Mouse (Mus musculus) layer of hippocampus, postnatal 10 days (tissue): ENCODE data around the gene Gm7029. TPM values are rescaled to one million over a fixed set of nuclear protein-coding genes. Genes with fewer than 3 reads are reported as not detected.
"Not testable (repeated sequence)": the region's sequence is repeated elsewhere in the genome, so short reads cannot be mapped to it uniquely, and the experiment has no call there.

Source experiments
- DNase-seq, 2 experiments: peaks; one replicate each; pipeline ENCODE4 v3.0.0; 2021; ENCODE audit warnings: low spot score in 2 of 2
- long read RNA-seq: library from polyadenylated mRNA; stranded (forward); transcript quantifications from one replicate; pipeline ENCODE4 v2.0.0, GENCODE M21; 2023
- total RNA-seq, 2 experiments: library from RNA; stranded (reverse); gene quantifications; 2 replicates each; pipeline ENCODE4 v1.2.3; 2021

The Gm7029 gene
- total RNA-seq = not detected
- long read RNA-seq = 0 reads

DNA sequence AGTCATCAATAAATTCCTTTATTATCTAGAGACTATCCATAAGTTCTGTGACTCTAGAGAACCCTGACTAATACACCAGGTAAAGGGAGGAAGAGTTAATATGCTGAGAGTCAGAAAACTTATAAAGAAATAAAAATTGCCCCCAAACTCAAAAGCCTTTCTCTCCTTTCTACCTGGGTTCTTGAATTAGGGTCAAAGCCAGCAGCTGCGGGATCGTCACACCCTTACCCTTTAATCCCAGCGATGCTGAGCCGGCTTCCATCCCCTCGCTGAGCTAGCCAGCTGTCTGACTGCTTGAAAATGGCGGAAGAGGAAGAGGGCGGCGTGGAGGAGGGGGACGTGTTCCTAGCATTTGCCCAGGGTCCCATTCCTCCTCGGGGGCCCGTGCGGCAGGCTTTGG, at the start of gene Gm7029:
Gene Gm7029, plus strand, starts transcription at position 301 of the 400 bp plus-strand sequence.
- DNase-seq = not testable (repeated sequence)

DNA sequence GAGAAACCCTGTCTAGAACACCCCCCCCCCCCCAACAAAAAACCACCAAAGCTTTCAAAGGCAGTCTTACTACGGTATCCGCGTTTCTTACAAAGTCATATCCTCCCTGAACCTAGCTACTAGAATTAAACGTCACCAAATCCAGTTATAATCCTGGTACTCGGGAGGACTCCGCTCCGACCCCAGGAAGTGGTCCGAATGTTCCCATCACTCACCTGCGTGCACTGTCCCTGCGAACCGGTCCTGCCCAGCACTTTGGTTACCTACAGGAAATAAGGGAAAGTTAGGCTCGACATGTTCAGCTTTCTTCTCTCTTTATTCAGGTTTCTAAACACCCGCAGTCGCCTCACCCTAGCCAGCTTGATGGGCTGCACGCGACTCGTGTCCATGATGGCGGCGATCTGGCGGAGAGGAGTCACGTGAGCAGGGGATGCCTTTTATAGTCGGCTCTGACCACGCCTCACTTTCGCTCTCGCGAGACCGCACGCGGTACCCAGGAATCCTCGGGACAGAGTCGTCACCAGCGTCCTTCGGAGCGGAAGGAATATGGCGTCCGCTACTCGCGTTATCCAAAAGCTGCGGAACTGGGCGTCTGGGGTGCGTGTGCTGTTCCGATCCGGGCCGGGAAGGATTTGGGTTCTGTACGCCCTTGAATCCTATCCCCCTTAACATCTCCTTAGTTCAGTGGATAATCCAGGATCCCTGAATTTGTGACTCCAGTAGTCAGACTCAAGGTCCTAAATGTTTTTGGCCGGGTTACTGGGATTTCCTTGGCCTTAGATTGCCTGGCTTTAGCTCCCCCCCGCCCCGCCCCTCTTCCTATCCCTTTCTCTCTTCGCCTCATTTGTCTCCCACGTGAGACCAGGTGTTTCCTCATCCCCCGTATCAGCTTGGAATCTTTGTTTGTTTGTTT, 49.3 kb upstream of the Gm7029 start, which contains the start of the genes Rps28 and Ndufa7:
Gene Rps28, minus strand, starts transcription at position 479 of the 913 bp plus-strand sequence.
Gene Ndufa7, plus strand, starts transcription at position 489 of the 913 bp plus-strand sequence.
- peak; percentile 98 for DNase-seq

DNA sequence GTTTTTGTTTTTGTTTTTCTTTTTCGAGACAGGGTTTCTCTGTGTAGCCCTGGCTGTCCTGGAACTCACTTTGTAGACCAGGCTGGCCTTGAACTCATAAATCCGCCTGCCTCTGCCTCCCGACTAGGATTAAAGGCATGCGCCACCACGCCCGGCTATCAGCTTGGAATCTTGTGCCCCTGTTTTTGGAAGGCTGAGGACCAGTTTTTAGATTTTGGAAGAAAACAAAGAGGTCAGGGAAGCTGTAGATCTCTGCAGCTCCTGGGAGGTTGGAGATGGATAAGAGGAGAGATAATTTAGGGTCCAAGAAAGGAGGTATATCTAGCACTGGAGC, 48.7 kb upstream of the Gm7029 start:
- not testable (repeated sequence) for DNase-seq

DNA sequence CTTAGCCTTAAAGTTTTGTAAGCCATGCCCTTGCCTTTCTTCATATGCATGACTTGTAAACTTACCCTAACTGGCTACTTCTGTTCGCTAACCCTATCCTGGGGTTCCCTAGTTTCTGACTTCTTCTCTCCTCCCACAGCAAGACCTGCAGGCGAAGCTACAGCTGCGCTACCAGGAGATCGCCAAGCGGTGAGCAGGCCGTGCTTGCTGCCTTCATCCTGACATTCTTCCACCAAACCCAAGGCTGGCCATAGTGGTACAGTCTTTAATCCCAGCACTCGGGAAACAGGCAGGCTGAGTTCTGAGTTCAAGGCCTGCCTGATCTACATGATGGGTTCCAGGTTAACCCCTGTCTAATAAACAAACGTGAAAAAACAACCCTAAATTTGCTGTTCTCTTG, 48.2 kb upstream of the Gm7029 start:
- no peak for DNase-seq

DNA sequence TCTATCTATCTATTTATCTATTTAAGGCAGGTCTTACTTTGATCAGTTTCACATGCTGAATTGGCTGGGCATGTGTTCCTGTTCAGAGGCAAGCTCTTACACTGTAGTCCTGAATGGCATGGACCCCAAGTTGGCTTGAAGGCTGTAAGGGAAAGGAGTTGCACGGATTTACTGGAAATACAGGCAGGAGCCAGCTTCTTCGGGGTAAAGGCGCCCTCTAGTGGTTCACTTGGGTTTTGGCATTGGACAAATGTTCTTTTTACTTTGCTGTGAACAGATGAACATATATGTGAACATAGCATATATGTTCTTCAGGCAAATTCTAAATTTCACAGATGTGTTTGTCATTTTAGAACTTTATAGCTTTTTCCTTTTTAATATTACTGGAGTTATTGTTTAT, 46.8 kb upstream of the Gm7029 start:
- DNase-seq = peak; percentile 75 to 77

DNA sequence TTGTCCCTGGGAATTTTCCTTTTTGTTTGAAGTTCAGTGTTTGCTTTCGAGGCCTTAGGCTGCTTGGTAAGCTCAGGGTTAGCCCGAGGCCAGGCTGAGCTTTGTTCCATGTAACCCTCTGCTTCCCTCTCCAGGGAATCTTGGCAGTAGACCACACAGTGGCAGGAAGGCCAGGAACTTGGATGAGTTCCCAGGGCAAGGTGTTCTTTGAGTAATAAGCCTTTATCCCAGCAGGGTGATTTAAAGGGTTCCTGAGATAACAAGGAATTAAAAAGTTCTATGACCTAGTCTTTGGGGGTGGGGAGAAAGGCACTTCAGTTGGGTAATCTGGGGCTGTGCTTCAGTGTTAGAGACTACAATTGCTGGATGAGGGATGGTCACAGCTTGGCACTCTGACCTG, 44.7 kb upstream of the Gm7029 start:
- no peak for DNase-seq

DNA sequence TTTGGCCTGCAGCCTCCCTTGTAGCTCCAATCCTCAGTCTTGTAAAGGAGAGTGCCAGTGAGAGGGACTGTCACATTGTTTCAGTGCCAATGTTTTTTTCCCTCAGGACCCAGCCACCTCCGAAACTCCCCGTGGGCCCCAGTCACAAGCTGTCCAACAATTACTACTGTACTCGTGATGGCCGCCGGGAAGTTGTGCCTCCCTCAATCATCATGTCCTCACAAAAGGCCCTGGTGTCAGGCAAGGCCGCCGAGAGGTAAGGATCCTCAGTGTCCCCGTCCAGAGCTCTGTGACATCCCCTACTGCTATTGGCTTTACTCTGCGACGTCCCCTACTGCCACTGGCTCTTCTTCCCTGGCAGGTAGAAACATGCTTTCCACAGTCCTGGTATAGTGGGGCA, 44.1 kb upstream of the Gm7029 start:
- no peak for DNase-seq

DNA sequence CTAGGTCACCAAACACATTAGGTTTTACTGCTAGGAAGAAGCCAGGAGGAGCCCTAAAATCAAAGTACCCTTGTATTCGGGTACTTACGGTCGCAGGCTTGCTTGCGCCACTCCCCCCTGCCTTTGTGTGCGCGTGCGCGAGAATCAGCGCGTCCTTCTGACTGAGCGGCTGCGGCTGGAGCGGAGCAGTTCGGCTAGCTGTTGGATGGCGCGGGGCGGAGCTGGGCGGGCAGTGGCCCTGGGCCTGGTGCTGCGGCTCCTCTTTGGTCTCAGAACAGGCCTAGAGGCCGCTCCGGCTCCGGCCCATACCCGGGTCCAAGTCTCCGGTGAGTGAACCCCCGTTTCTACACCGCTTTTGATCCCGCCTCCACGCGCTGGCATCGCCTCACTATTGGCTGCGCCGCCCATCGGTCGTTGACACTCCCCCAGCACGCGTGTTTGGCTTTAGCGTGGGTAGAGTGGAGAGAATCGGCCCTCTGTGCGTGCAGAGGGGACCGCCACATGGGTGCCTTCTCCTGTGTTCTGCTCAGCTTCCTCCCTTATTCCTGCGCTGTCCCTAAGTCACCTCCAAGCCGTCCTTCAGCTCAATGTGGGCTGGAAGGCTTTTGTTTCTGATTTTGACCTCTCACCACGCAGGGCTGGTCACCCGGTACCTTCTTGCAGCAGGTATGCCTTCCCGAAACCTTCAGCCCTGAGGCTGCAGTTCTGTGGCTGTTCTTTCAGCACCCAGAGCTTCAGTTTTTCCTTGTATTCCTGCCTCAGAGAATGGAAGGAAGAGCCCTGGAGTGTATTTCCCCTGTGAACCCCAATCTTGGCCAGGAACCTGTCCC, 30.5 kb upstream of the Gm7029 start, which contains the start of gene Cd320:
Gene Cd320, plus strand, starts transcription at position 126 of the 830 bp plus-strand sequence.
- peak; percentile 91 to 94 for DNase-seq

DNA sequence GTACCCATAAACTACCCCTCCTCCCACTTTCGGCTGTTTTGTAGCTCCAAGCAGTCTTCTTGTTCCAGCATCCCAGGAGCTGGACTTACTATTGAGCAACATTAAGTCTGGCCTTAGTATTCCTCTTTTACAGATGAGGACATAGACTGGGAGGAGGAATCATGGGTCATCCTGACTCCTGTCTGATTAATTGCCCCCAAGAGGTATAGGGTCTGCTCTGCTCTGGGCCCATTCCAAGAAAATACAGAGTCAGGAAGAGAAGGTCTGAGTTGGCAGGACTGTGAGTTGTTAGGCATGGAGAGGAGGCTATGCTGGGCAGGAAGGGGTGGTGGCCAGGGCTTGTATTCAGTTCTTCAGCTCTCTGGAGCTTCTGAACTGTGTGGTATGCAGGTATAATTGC, 29.4 kb upstream of the Gm7029 start:
- no peak for DNase-seq

DNA sequence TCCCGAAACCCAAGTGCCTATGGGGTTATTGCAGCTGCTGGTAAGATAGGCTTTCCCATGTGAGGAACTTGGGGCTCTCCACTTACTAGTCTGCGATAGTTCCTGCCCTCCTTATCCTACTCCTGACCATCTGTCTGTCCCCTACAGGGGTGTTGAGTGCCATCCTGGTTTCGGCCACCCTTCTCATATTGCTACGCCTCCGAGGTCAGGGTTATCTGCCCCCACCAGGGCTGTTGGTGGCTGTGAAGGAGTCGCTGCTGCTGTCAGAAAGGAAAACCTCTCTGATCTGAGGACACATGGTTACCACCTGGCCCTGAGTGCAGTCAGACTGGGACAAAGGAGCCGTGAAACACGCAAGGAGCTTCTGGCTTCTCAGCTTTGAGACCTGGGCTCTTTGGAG, 25.5 kb upstream of the Gm7029 start:
- no peak for DNase-seq

DNA sequence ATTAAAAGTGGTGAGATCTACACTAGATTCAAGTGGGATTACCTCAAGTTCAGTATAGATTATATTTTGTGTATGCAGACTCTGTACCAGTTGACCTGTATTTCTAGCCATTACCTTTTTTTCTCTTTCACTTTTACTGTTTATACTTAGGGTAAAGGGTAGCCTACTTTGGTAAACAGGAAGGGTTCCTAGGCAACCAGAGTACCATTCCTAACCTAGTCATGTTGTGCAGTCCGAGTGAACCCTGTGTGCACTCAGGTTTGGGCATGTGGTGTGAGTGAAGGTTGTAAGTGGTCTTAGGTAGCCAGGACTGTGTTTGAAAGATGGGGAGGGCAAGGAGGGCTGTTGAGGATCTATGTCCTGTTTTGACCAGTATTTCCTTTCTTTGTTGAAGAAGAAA, 22.3 kb upstream of the Gm7029 start:
- DNase-seq = no peak

DNA sequence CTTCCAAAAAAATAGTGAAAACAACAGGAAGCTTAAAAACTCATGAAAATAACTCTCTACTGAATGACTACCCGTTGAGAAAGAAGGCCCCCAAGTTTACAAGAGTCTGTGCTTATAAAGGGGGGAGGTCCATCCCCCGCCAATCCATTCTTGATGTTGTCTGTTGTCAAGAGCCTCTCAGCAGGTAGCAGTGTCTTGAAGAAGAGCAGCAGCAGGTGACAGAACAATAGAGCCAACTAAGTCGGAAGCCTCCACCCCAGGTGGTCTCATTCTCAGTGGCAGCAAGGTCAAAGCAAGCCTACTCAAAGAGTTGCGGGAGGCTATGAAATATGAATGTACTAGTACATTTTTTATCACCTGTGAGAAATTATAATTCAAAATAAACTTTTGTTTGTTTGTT, 15.8 kb upstream of the Gm7029 start:
- no peak for DNase-seq

DNA sequence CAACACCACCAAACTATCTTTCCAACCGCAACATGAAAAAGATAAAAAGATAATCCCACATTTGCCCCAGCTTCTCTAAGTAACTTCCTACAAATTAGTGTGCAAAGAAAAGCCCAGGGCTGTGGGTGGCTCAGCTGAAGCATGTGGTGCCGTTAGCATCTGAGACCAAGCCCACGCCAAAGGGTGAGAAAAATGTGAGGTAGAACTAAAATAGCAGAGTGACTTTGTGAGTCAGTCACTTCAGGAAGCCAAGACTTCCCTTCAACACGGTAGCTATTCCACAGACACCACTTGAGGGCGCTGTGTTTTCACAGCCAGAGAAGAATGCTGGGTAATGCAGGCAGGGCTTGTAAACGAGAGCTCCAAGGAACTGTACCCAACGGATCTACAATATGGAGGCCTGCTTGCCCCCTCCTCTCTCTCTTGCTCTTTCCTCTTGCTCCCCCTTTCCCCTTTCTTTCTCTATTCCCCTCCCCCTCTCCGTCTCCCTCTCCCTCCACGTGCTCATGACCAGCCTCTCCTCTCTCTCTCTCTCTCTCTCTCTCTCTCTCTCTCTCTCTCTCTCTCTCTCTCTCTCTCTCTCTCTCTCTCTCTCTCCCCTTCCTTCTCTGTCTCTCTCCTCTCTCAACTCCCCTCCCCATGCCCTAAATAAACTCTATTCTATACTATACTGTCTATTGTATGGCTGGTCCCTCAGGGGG, 8.2 kb upstream of the Gm7029 start:
- DNase-seq = peak; percentile 51 to 52

DNA sequence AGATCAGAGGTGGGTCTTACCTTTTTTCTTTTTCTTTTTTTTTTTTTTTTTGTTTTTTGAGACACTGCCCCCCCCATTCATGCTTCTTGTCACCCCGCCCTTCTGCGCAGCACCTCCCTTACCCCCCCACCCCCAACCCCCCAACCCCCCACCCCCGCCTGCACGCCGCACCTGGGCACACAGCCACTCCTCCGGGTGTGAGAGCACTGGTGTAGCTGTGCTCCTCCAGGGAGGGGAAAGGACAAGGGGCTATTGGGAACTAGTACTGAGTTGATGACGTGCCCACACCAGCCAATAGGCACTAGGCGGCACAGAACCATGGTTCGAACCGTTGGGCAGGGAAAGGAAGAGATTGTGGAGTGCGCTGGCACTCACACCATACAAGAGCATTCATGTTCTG, 774 bp downstream of the Gm7029 start:
- no peak for DNase-seq

DNA sequence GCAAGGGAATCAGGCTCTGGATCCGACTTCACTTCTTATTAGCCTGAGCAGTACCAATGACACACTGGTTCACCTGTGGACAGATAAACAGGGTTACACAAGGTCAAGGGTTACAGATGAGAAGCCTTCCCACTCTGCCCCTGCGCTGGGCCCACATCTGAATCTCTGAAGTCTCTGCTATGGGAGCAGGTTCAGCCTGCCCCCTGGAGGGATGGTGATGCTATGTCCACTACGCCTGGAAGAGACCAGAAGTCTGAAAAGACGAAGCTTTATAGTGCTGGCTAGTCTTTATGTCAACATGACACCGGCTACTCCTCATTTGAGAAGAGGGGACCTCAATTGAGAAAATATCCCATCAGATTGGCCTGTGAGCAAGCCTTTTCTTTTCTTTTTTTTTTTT, 2.2 kb downstream of the Gm7029 start:
- DNase-seq = not testable (repeated sequence)

DNA sequence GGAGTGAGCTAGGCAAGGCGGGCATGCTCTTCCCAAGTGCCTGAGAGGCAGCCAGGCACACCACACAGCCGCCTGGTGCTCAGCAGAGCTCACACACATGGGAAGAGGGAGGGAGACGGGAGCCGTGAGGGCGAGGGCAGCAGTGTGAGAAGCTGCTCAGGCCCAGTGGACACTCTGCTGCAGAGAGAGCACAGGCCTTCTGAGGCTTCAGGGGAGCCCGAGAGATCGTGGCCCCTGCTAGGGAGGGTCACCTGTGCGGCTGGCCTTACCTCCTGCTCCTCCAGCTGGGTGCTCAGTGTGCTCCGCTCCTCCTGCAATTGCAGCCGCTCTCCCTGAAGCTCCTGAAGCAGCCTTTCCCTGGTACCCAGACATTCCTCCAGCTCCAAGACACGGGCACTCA, 10.7 kb downstream of the Gm7029 start:
- DNase-seq = not testable (repeated sequence)

DNA sequence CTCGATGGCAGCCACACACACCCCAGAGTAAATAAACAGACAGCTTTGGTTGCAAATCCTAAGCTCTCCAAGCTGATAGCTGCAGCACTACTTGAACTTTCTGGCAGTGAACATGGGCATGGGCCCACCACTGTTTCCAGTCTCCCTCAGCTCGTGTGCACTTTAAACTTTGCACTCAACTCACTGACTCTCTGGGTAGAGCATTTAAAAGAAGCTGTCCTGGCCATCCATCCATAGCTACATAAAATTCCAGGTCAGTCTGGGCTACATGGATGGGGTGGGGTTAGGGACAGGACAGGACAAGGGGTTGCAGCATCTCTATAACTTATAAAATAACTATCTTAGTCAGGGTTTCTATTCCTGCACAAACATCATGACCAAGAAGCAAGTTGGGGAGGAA, 14.2 kb downstream of the Gm7029 start:
- DNase-seq = not testable (repeated sequence)

DNA sequence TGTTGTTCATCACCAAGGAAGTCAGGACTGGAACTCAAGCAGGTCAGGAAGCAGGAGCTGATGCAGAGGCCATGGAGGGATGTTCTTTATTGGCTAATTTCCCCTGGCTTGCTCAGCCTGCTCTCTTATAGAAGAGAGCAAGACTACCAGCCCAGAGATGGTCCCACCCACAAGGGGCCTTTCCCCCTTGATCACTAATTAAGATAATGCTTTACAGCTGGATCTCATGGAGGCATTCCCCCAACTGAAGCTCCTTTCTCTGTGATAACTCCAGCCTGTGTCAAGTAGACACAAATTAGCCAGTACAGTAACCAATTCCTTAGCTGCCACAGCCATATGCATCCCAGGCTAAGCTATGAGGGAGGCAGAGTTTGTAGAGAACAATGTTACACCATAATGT, 14.6 kb downstream of the Gm7029 start:
- DNase-seq = not testable (repeated sequence)

DNA sequence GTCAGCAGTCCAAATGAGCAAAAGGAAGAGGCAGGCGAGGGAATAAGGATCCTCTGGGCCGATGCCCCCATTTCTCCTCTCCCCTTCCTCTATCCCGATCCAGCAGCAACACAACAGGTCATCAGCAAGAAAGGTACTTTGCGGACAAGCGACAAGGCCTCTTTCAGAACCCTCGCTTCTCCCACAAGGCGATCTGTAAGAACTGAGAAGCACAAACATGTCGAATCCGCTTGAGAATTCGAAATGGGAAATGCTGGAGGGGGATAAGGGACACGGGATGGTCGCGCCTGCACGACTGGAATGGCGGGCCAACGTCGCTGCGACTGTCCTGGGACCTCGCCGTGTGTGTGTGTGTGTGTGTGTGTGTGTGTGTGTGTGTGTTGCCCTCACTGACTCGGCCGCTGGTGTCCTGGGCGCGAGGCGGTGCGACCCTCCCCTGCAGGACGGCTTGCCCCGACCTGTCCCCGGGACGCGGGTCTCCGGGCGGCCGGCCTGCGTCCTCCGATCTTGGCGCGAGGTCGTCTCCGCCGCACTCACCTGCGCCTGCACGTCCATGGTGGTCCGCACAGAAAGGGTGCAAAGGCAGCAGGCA, 16.4 kb downstream of the Gm7029 start:
- DNase-seq = not testable (repeated sequence)

DNA sequence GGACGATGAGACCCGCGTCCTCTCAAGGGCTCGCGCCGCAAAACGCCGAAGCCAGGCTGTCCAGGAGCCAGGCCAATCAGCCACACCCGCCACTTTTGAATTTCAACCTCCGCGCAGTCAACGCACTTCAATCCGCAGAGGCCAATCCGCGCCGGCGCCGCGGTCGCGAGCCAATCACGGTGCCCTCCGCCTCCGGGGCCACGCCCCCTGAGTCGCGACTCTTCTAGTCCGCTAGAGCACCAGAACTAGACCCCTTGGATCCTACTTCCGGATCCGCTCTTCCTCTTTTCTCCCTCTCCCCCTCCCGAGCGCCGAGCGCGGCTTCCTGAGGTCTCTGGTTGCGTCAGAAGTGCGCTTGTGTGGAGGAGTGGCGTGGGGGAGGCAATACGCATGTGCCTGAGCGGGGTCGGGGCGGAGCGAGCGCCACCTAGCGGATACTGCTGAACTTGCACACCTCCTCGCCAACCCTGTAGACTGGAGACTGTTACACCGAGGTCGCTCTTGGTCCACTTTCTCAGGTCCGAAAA, 17.0 kb downstream of the Gm7029 start, which contains the start of gene Kifc1:
Gene Kifc1, minus strand, starts transcription at position 129 of the 527 bp plus-strand sequence.
- DNase-seq = peak; percentile 100

DNA sequence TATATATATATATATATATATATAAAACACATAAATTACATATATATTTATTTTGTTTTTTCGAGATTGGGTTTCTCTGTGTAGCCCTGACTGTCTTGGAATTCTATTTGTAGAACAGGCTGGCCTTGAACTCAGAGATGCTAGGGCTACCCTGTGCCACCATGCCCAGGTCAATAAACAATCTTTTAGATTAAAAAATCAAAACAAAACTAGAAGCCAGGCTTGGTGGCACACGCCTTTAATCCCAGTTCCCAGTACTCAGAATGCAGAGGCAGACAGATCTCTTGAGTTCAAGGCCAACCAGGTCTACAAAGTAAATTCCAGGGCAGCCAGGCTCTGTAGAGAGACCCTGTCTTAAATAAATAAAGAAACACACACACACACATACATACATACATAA, 17.7 kb downstream of the Gm7029 start:
- DNase-seq = no peak
